Mouse (Mus musculus): ENCODE measurements around the gene Rabggta. TPM values are rescaled to one million over a fixed set of nuclear protein-coding genes. Genes with fewer than 3 reads are reported as not detected.

The Rabggta gene
- total and polyA plus RNA-seq, 2 experiments from 2014 or later = 61.9 to 94.5 TPM

DNA sequence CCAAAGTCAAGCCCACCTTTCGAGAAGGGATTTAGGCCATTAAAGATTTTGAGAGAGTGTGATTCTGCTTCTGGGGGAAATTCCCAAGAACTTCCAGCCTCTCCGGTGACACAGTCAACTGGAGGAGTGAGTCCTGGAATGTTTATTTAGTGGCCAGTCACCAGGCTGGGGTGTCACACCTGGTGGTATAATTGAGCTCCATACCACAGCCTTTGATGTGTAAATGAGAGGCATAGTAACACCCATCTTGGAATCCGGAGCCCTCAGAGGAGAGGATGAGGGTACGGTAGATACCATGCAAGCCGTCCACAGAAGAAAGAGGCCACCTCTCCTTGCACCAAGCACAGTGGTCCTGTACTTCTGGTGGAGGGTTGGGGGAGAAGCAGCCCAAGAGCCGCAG lies 19.3 kb downstream of the Rabggta start:
- WGBS = 75% methylated on average over 6 of the region's 6 CpGs
- ATAC-seq (ENCODE audit: low FRiP score) = no peak
- H3K4me3 ChIP-seq (ENCODE audit: low read depth, low read length) = no peak overlapping the region

DNA sequence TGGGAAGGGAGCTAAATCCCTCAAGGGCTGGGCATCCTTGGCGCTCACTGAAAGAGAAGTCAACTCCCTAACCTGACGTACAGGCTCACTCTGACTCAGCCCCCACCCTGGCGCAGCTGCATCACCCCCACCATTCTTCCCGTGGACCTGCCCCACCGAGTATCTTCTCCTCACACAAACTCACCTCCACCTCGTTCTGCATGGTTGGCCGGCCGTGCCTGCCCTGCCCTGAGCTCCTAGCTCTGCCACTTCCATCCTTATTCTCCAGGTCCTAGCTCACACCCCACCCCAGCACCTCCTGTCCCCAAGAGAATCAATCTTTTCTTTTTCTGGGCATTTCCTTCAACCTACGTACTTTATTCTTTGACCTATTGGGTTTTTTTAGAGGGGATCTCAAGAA lies 20.9 kb downstream of the Rabggta start:
- H3K27ac ChIP-seq (ENCODE audit: low read depth, low read length) = no peak overlapping the region
- DNase-seq (ENCODE audit: low spot score) (no peak), ATAC-seq (ENCODE audit: low FRiP score) (no peak)
- H3K4me1 ChIP-seq (ENCODE audit: insufficient read depth, low read length) = no peaks in the 10 kb centered on the region
- no peak for TF ChIP-seq CTCF (IDR thresholded peaks at IDR 0.05)
- no peak overlapping the region for H3K9ac ChIP-seq (replicated peaks; ENCODE audit: low read length, poor library complexity, severe bottlenecking)
- H3K36me3 ChIP-seq (ENCODE audit: insufficient read depth, low read length) = no peaks in the 10 kb centered on the region
- H3K27me3 ChIP-seq (ENCODE audit: insufficient read depth, low read length) = no peaks in the 10 kb centered on the region
- H3K4me3 ChIP-seq (ENCODE audit: low read depth, low read length) = no peak overlapping the region
- WGBS = 60% methylated on average over 9 of the region's 9 CpGs
- H3K9me3 ChIP-seq (ENCODE audit: low read length) = no peaks in the 10 kb centered on the region
- no peak overlapping the region for H3K4me2 ChIP-seq (ENCODE audit: low read depth, low read length, poor library complexity, severe bottlenecking)

More for the DNA sequence above, 19.3 kb downstream of the Rabggta start:
- Histone ChIP-seq H3K4me2 (ENCODE audit: low read depth, low read length, poor library complexity, severe bottlenecking) (no peak overlapping the region), H3K9ac (replicated peaks; ENCODE audit: low read length, poor library complexity, severe bottlenecking) (no peak overlapping the region), H3K36me3 (ENCODE audit: insufficient read depth, low read length) (no peaks in the 10 kb centered on the region), H3K27me3 (ENCODE audit: insufficient read depth, low read length) (no peaks in the 10 kb centered on the region), H3K27ac (ENCODE audit: low read depth, low read length) (no peak overlapping the region), H3K9me3 (ENCODE audit: low read length) (no peaks in the 10 kb centered on the region), H3K4me1 (ENCODE audit: insufficient read depth, low read length) (no peaks in the 10 kb centered on the region)
- no peak for DNase-seq (ENCODE audit: low spot score)
- no peak for TF ChIP-seq CTCF (IDR thresholded peaks at IDR 0.05)

DNA sequence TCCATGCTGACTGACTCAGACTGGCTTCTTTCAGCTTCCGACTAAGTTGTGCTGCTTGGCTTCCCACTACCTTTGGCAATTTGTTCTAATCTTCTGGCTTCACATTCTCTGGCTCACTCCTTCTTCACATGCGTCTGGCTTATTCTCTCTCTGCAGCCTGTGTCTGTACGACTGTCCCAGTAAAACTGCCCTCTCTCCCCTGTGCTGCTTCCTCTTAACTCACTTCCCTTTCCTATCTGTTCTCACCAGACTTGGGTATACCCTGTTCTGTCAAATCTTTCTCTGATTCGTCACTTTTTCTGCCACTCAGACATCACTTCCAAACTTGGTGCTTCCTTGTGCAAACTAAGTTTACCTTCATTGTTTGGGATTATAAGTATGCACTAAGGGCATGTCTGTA lies 24.8 kb downstream of the Rabggta start:
- Histone ChIP-seq H3K36me3 (ENCODE audit: insufficient read depth, low read length) (no peaks in the 10 kb centered on the region), H3K9me3 (ENCODE audit: low read length) (no peaks in the 10 kb centered on the region), H3K27me3 (ENCODE audit: insufficient read depth, low read length) (no peaks in the 10 kb centered on the region), H3K27ac (ENCODE audit: low read depth, low read length) (no peak overlapping the region), H3K4me2 (ENCODE audit: low read depth, low read length, poor library complexity, severe bottlenecking) (no peak overlapping the region), H3K9ac (replicated peaks; ENCODE audit: low read length, poor library complexity, severe bottlenecking) (no peak overlapping the region), H3K4me1 (ENCODE audit: insufficient read depth, low read length) (no peaks in the 10 kb centered on the region), H3K4me3 (ENCODE audit: low read depth, low read length) (no peak overlapping the region)
- 85% methylated on average over 4 of the region's 4 CpGs for WGBS
- TF ChIP-seq CTCF (IDR thresholded peaks at IDR 0.05) = no peak
- ATAC-seq (ENCODE audit: low FRiP score) = no peak
- no peak for DNase-seq (ENCODE audit: low spot score)

DNA sequence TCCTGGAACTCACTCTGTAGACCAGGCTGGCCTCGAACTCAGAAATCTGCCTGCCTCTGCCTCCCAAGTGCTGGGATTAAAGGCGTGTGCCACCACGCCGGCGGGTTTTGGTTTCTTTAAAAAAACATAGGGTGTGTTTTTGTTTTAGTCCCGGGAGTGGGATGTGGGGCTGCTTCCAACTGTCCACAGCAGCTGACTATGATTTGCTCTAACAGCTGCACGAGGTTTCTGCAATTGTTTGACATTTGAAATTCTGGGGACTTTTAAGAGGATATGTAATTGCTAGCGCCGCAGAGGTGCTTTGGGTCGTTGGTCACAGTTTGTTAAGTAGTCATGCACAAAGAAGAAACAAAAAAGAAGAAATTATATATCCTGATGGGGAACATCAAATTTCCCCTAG lies 32.6 kb downstream of the Rabggta start:
- Histone ChIP-seq H3K4me3 (ENCODE audit: low read depth, low read length) (no peak overlapping the region), H3K27me3 (ENCODE audit: insufficient read depth, low read length) (no peaks in the 10 kb centered on the region), H3K9me3 (ENCODE audit: low read length) (no peaks in the 10 kb centered on the region), H3K4me2 (ENCODE audit: low read depth, low read length, poor library complexity, severe bottlenecking) (no peak overlapping the region), H3K27ac (ENCODE audit: low read depth, low read length) (no peak overlapping the region), H3K4me1 (ENCODE audit: insufficient read depth, low read length) (no peaks in the 10 kb centered on the region), H3K36me3 (ENCODE audit: insufficient read depth, low read length) (no peaks in the 10 kb centered on the region), H3K9ac (replicated peaks; ENCODE audit: low read length, poor library complexity, severe bottlenecking) (no peak overlapping the region)
- ATAC-seq (ENCODE audit: low FRiP score) = no peak
- WGBS = 78% methylated on average over 10 of the region's 10 CpGs
- no peak for TF ChIP-seq CTCF (IDR thresholded peaks at IDR 0.05)
- DNase-seq (ENCODE audit: low spot score) = no peak

DNA sequence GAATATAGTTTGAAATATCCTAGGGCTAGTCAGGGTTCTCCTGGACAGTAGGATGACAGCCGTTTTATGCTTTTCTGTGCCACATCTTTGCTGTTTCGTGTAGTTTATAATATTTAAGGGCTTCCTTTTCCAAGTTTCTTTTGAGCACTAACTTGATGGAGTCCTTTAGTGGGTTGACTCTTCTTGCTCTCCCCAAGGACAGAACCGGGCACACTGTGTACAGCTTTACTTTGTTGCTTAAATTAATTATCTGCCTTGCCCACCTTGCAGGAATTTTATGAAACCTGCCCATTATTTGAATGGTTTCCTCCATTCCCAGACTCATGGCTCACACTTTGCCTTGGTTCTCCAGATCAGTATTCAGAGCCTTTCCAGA lies 40.0 kb downstream of the Rabggta start:
- H3K4me2 ChIP-seq (ENCODE audit: low read depth, low read length, poor library complexity, severe bottlenecking) = peak overlapping the region; percentile 68
- WGBS = 13% methylated on average over 3 of the region's 3 CpGs
- H3K36me3 ChIP-seq (ENCODE audit: insufficient read depth, low read length) = peaks cover 22% of the 10 kb centered on the region
- no peak for TF ChIP-seq CTCF (IDR thresholded peaks at IDR 0.05)
- H3K4me1 ChIP-seq (ENCODE audit: insufficient read depth, low read length) = no peaks in the 10 kb centered on the region
- H3K9ac ChIP-seq (replicated peaks; ENCODE audit: low read length, poor library complexity, severe bottlenecking) = no peak overlapping the region
- ATAC-seq (ENCODE audit: low FRiP score) (peak; percentile 1; the same call in 1 of the 2 replicates), DNase-seq (ENCODE audit: low spot score) (no peak)
- no peak overlapping the region for H3K27ac ChIP-seq (ENCODE audit: low read depth, low read length)
- no peaks in the 10 kb centered on the region for H3K9me3 ChIP-seq (ENCODE audit: low read length)
- peak overlapping the region; percentile 46 for H3K4me3 ChIP-seq (ENCODE audit: low read depth, low read length)
- H3K27me3 ChIP-seq (ENCODE audit: insufficient read depth, low read length) = no peaks in the 10 kb centered on the region

DNA sequence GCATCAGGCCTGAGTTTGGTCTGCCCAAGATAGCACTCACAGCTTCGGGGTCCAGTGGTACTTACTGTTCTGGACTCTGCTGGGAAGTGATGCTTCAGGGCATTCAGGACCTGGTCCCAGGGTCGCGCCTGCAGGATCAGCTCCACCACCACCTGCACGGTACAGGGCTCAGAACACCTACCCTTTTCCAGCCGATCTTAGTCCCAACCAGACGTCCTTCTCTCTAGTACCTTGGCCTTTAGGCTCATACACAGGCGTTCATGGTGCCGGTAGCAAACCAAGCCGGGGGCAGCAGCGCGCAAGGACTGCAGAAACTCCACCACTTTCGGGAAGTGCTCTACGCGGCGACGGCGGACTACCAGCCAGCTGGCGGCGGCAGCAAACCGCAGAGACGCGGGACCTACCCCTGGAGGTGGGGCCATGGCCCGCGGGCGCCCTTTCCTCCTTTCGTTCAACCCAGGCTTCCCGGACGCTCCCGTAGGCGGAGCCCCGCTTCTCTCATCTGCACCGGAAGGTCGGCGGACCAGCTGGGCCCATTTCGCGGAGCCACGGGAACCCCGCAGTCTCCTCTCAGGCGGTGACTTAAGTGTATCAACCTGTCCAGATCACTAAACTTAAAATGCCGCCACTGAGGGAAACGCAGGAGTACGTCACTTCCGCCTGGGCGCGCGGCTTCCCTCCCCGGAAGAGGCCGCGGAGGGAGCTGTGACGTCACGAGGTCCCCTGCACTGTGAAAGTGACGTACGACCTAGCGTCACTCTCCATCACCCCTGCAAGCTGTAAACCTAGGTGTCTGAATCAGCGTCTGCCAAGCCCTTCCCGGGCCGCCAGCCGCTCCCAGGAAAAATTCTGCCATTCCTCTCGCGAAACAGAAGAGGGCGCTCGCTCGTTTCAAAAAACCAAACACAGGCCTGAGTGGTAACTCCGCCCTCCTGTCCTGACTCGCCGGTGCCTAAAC lies 40.6 kb downstream of the Rabggta start, which contains the start of gene Tinf2:
TSS of gene Tinf2 (minus strand) at position 661 of the 958 bp plus-strand sequence.
- Histone ChIP-seq H3K9ac (replicated peaks; ENCODE audit: low read length, poor library complexity, severe bottlenecking) (peak within 1 kb of the TSS; percentile 55), H3K27me3 (ENCODE audit: insufficient read depth, low read length) (no peaks in the 10 kb centered on the region), H3K36me3 (ENCODE audit: insufficient read depth, low read length) (peaks cover 29% of the 10 kb centered on the region), H3K4me2 (ENCODE audit: low read depth, low read length, poor library complexity, severe bottlenecking) (peak within 1 kb of the TSS; percentile 68), H3K4me1 (ENCODE audit: insufficient read depth, low read length) (no peaks in the 10 kb centered on the region), H3K4me3 (ENCODE audit: low read depth, low read length) (peak within 1 kb of the TSS; percentile 46), H3K9me3 (ENCODE audit: low read length) (no peaks in the 10 kb centered on the region), H3K27ac (ENCODE audit: low read depth, low read length) (peak within 1 kb of the TSS; percentile 40)
- peak; percentile 91 for TF ChIP-seq CTCF (IDR thresholded peaks at IDR 0.05)
- peak; percentile 98 for DNase-seq (ENCODE audit: low spot score)
- ATAC-seq (ENCODE audit: low FRiP score) = peak; percentile 98
- under 1% methylated on average over 66 of the region's 66 CpGs for WGBS

Data from midbrain, postnatal 0 days (tissue).